Mouse (Mus musculus) MEL (cell line): ENCODE data around the gene Adgrg7.

Experiments
- CTCF ChIP-seq, 3 experiments: IDR thresholded peaks in 2 of 3; conservative IDR thresholded peaks in 1 of 3; 2 replicates each; pipeline ENCODE4 v1.5.1; 2011 to 2012; ENCODE audit warnings: low read length in 3 of 3, low read depth in 2 of 3, mild to moderate bottlenecking in 2 of 3, improper control_type of control experiment in 1 of 3, inconsistent platforms in 1 of 3, mixed read lengths in 1 of 3, moderate library complexity in 1 of 3; ENCODE audit not compliant: control insufficient read depth in 1 of 3, insufficient read depth in 1 of 3, poor library complexity in 1 of 3, severe bottlenecking in 1 of 3
- E2F4 ChIP-seq: IDR thresholded peaks from 2 replicates; pipeline ENCODE4 v1.6.1; 2011; ENCODE audit warnings: low read depth, low read length, improper control_type of control experiment, borderline replicate concordance
- MAFK ChIP-seq: IDR thresholded peaks from 2 replicates; pipeline ENCODE4 v1.6.1; 2011; ENCODE audit warnings: low read depth, mild to moderate bottlenecking, low read length, improper control_type of control experiment, borderline replicate concordance
- MXI1 ChIP-seq: IDR thresholded peaks from 2 replicates; pipeline ENCODE4 v1.6.1; 2011; ENCODE audit warnings: mild to moderate bottlenecking, low read depth, low read length, improper control_type of control experiment
- POLR2A ChIP-seq, 2 experiments: IDR thresholded peaks; 2 replicates each; pipeline ENCODE4 v1.6.1; 2011 to 2012; ENCODE audit warnings: low read length in 2 of 2, mild to moderate bottlenecking in 2 of 2, control low read depth in 1 of 2, improper control_type of control experiment in 1 of 2, low read depth in 1 of 2, moderate library complexity in 1 of 2; ENCODE audit not compliant: control insufficient read depth in 1 of 2, insufficient read depth in 1 of 2, poor library complexity in 1 of 2
- SMC3 ChIP-seq: IDR thresholded peaks from 2 replicates; pipeline ENCODE4 v1.6.1; 2011; ENCODE audit warnings: low read depth, low read length, improper control_type of control experiment
- USF1 ChIP-seq: IDR thresholded peaks from 2 replicates; pipeline ENCODE4 v1.6.1; 2014; ENCODE audit warnings: low read depth, mild to moderate bottlenecking, inconsistent platforms, low read length, improper control_type of control experiment, moderate library complexity
- ZC3H11A ChIP-seq: IDR thresholded peaks from 2 replicates; pipeline ENCODE4 v1.6.1; 2012; ENCODE audit warnings: low read depth, mild to moderate bottlenecking, inconsistent platforms, low read length, improper control_type of control experiment
- ZKSCAN1 ChIP-seq: IDR thresholded peaks from 2 replicates; pipeline ENCODE4 v1.6.1; 2012; ENCODE audit warnings: low read depth, mild to moderate bottlenecking, inconsistent platforms, low read length, improper control_type of control experiment, moderate library complexity
- ZMIZ1 ChIP-seq: IDR thresholded peaks from 2 replicates; pipeline ENCODE4 v1.6.1; 2012; ENCODE audit warnings: low read depth, mild to moderate bottlenecking, inconsistent platforms, low read length, improper control_type of control experiment, moderate library complexity

DNA sequence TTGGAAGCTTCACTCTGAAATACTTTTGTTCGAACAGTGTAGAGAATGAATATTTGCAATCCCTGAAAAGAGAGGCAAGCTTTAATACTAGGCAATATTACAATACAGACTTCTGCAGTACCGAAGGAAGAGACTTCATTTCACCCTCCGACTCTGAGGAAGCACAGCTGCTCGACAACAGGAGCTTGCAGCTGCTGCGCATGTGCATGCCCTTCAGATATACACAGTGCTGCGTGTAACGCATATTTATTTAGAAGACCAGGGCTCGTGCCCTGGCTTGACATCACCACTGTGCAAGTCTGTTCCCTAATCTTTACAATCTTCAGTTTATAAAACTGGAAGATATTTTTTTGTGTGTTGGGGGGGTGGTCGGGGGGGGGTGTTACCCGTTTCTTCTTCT lies 70.7 kb downstream of the Adgrg7 start:
- TF ChIP-seq POLR2A (IDR thresholded peaks at IDR 0.05; ENCODE audit: control insufficient read depth in 1 of 2, insufficient read depth in 1 of 2, low read depth in 1 of 2, low read length in 2 of 2, poor library complexity in 1 of 2) (no peak), CTCF (IDR thresholded peaks at IDR 0.05 in 2 of 3, conservative IDR thresholded peaks at IDR 0.05 in 1 of 3; ENCODE audit: control insufficient read depth in 1 of 3, insufficient read depth in 1 of 3, low read depth in 2 of 3, low read length in 3 of 3, poor library complexity in 1 of 3, severe bottlenecking in 1 of 3) (no peak), MXI1 (no peak), ZKSCAN1 (no peak), E2F4 (no peak), ZC3H11A (no peak), SMC3 (no peak), ZMIZ1 (no peak), MAFK (no peak), USF1 (no peak)
